Mouse (Mus musculus) forebrain, embryonic 13.5 days (tissue): ENCODE results near the gene Parvg. TPM values are rescaled to one million over a fixed set of nuclear protein-coding genes. Genes with fewer than 3 reads are reported as not detected.

Source experiments
- ATAC-seq: fragments of 200-750 bp; cut with Nextera tagmentation; 2 replicates; pipeline ENCODE4 v1.8.0; 2017
- H3K27ac ChIP-seq: fragments of 300-500 bp; sonication (generic); 2 replicates; pipeline ENCODE4 v1.5.1; 2015; ENCODE audit warnings: inconsistent platforms, mild to moderate bottlenecking, moderate library complexity
- H3K27me3 ChIP-seq: fragments of 300-500 bp; sonication (generic); 2 replicates; pipeline ENCODE4 v1.6.1; 2015; ENCODE audit warnings: mild to moderate bottlenecking, inconsistent platforms
- H3K36me3 ChIP-seq: fragments of 300-500 bp; sonication (generic); 2 replicates; pipeline ENCODE4 v1.6.1; 2015; ENCODE audit warnings: mild to moderate bottlenecking, inconsistent platforms; ENCODE audit not compliant: poor library complexity, severe bottlenecking
- H3K4me1 ChIP-seq: fragments of 300-500 bp; sonication (generic); 2 replicates; pipeline ENCODE4 v1.6.1; 2015; ENCODE audit warnings: inconsistent platforms
- H3K4me2 ChIP-seq: fragments of 300-500 bp; sonication (generic); 2 replicates; pipeline ENCODE4 v1.6.1; 2015; ENCODE audit warnings: inconsistent platforms, mild to moderate bottlenecking, moderate library complexity
- H3K4me3 ChIP-seq: fragments of 300-500 bp; sonication (generic); 2 replicates; pipeline ENCODE4 v1.5.1; 2015; ENCODE audit warnings: mild to moderate bottlenecking, inconsistent platforms
- H3K9ac ChIP-seq: fragments of 300-500 bp; sonication (generic); 2 replicates; pipeline ENCODE4 v1.6.1; 2015; ENCODE audit warnings: mild to moderate bottlenecking, inconsistent platforms
- H3K9me3 ChIP-seq: fragments of 300-500 bp; sonication (generic); replicated peaks from 2 replicates; pipeline ENCODE4 v1.6.1; 2016; ENCODE audit warnings: inconsistent platforms
- WGBS: fragments of 180-500 bp; shearing (Covaris S2); methylation state at CpG from one replicate; pipeline ENCODE4 v1.1.7; 2015; 5-methylcytosine and 5-hydroxymethylcytosine counted together
- polyA plus RNA-seq: library from polyadenylated mRNA; unstranded; fragments of >200 nt; fragmentation: Nextera tagmentation; extraction: Ambion mirVana; gene quantifications from 2 replicates; pipeline ENCODE4 v1.2.1, GENCODE M21; 2015

Gene Parvg
- polyA plus RNA-seq, 1 experiment from 2014 or later = 0.66 TPM

DNA sequence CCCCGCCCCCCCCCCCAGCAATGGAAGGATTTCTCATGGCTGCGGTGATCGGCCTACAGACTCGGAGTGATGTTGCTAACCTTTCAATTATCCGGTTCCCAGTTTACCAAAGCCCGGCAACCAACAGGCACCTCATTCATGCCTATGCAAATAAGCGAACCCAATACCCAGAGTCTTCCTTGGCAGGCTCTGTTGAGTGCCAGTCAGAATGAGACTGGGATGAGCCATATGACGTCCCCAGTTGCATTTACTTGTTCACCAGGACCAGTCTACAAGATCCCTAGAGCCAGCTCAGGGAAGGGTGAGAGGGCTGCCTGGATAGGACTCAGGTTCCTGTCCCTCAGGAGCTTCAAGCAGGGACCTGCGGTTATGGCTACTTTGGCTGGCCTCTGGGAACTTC is 29.4 kb upstream of the Parvg start:
- peak; percentile 28; the same call in 1 of the 2 replicates for ATAC-seq
- H3K4me1 ChIP-seq = peaks cover 22% of the 10 kb centered on the region
- 53% methylated on average over 9 of the region's 9 CpGs for WGBS
- no peaks in the 10 kb centered on the region for H3K9me3 ChIP-seq
- no peak overlapping the region for H3K4me2 ChIP-seq
- no peak overlapping the region for H3K9ac ChIP-seq
- no peaks in the 10 kb centered on the region for H3K36me3 ChIP-seq
- no peak overlapping the region for H3K27ac ChIP-seq
- H3K4me3 ChIP-seq = no peak overlapping the region
- no peaks in the 10 kb centered on the region; the same call in 1 of the 2 replicates for H3K27me3 ChIP-seq

GRCm38 (mm10) chr15:84295225-84295624 is 28.6 kb upstream of the Parvg start:
- Histone ChIP-seq H3K4me1 (peaks cover 31% of the 10 kb centered on the region), H3K9ac (no peak overlapping the region), H3K9me3 (no peaks in the 10 kb centered on the region), H3K27ac (no peak overlapping the region), H3K36me3 (no peaks in the 10 kb centered on the region), H3K4me2 (no peak overlapping the region), H3K4me3 (no peak overlapping the region), H3K27me3 (no peaks in the 10 kb centered on the region; the same call in 1 of the 2 replicates)
- ATAC-seq = no peak
- 64% methylated on average over 10 of the region's 10 CpGs for WGBS

DNA sequence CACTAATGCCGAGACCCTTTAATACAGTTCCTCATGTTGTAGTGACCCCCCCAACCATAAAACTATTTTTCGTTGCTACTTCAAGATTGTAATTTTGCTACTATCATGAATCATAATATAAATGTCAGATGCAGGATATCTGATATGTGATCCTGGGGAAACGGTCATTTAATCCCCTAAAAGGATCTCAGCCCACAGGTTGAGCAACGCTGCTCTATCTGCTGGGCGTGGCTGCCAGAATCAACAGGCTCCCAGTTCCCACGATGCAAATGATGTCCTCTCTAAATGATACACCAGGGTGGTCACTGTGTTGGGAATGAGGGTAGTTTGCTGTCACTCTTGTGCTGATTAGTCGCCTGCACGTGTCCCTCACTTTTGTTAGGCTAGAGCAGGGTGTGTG is 26.4 kb upstream of the Parvg start:
- no peak overlapping the region for H3K27ac ChIP-seq
- no peak overlapping the region for H3K4me3 ChIP-seq
- 69% methylated on average over 8 of the region's 8 CpGs for WGBS
- peaks cover 53% of the 10 kb centered on the region for H3K4me1 ChIP-seq
- no peak overlapping the region for H3K9ac ChIP-seq
- H3K36me3 ChIP-seq = no peaks in the 10 kb centered on the region
- H3K9me3 ChIP-seq = no peaks in the 10 kb centered on the region
- no peaks in the 10 kb centered on the region; the same call in 1 of the 2 replicates for H3K27me3 ChIP-seq
- ATAC-seq = no peak
- no peak overlapping the region for H3K4me2 ChIP-seq

GRCm38 (mm10) chr15:84298804-84299370 is 24.9 kb upstream of the Parvg start:
- Histone ChIP-seq H3K4me2 (peak overlapping the region; percentile 27; the same call in 1 of the 2 replicates), H3K9ac (no peak overlapping the region), H3K4me1 (peaks cover 65% of the 10 kb centered on the region), H3K36me3 (no peaks in the 10 kb centered on the region), H3K27me3 (no peaks in the 10 kb centered on the region; the same call in 1 of the 2 replicates), H3K4me3 (no peak overlapping the region), H3K27ac (peak overlapping the region; percentile 85), H3K9me3 (no peaks in the 10 kb centered on the region)
- 25% methylated on average over 13 of the region's 13 CpGs for WGBS
- no peak for ATAC-seq

DNA sequence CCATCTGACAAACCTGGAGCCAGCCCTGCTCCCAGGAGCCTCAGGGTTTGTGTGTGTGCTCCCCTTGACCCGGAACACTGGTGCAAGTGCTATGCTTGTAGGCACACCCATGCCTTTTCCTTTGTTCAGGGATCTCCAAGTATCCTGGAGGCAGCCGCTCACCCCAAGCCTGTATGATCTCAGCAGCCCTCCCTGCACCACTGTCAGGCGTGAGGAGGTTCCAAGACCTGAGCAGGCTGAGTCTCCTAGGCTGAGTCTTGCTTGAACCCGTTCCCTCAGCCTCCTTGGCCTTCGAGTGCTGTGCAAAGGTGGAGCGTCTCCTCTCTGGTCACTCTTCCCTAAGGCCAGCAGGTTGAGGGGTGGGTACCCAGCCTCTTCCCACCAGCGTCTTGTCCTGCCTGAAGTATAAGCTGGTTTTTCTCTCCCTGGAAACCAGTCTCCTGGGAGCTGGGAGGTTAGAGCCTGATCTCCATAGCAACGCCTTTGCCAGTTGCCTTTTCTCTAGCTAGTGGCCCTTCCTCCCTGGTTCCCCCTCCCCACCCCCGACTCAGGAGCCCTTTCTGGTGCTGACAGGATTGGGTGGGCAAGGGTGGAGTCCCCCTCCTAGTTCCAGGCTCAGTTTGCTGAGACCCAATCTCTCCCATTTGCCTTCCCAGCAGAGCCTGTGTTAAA is 24.0 kb upstream of the Parvg start:
- H3K27me3 ChIP-seq = no peaks in the 10 kb centered on the region; the same call in 1 of the 2 replicates
- no peak overlapping the region for H3K4me3 ChIP-seq
- 0 out of 2 replicates have a peak, but pooled peaks have one; percentile 12 for ATAC-seq
- peak overlapping the region; percentile 85 for H3K27ac ChIP-seq
- no peaks in the 10 kb centered on the region for H3K36me3 ChIP-seq
- 11% methylated on average over 9 of the region's 9 CpGs for WGBS
- peaks cover 63% of the 10 kb centered on the region for H3K4me1 ChIP-seq
- peak overlapping the region; percentile 43 for H3K9ac ChIP-seq
- H3K4me2 ChIP-seq = peak overlapping the region; percentile 22
- no peaks in the 10 kb centered on the region for H3K9me3 ChIP-seq

DNA sequence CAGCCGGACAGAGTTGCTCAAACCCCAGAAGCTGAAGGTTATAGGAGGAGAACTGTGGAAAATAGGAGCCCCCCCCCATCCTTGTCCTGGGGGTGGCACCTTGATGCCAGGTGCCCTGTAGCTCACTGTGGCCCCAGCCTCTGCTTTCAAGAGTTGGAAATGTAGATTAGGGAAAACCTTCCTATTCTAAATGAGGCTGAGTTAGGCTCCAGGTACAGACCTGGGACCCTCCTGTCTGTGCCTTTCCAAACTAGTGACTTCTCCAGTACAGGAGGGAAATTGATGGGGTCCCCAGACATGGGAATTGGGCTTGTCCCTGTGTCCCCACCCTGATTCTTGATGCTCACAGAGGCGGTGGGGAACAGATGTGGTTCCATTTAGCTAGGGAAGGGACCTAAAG is 23.2 kb upstream of the Parvg start:
- WGBS = 29% methylated on average over 2 of the region's 2 CpGs
- Histone ChIP-seq H3K4me1 (peaks cover 71% of the 10 kb centered on the region), H3K36me3 (no peaks in the 10 kb centered on the region), H3K27me3 (no peaks in the 10 kb centered on the region; the same call in 1 of the 2 replicates), H3K4me2 (no peak overlapping the region), H3K27ac (peak overlapping the region; percentile 85), H3K9ac (peak overlapping the region; percentile 21; the same call in 1 of the 2 replicates), H3K9me3 (no peaks in the 10 kb centered on the region), H3K4me3 (no peak overlapping the region)
- ATAC-seq = no peak

- Histone ChIP-seq H3K4me3 (no peak overlapping the region), H3K36me3 (no peaks in the 10 kb centered on the region), H3K27me3 (no peaks in the 10 kb centered on the region; the same call in 1 of the 2 replicates), H3K4me2 (0 out of 2 replicates have a peak overlapping the region, but pooled peaks have one; percentile 7), H3K4me1 (peaks cover 75% of the 10 kb centered on the region), H3K9me3 (no peaks in the 10 kb centered on the region), H3K27ac (peak overlapping the region; percentile 85), H3K9ac (peak overlapping the region; percentile 13; the same call in 1 of the 2 replicates)
- 3% methylated on average over 7 of the region's 7 CpGs for WGBS
- 0 out of 2 replicates have a peak, but pooled peaks have one; percentile 17 for ATAC-seq
Measured at GRCm38 (mm10) chr15:84301026-84301425, 22.8 kb upstream of the Parvg start.

DNA sequence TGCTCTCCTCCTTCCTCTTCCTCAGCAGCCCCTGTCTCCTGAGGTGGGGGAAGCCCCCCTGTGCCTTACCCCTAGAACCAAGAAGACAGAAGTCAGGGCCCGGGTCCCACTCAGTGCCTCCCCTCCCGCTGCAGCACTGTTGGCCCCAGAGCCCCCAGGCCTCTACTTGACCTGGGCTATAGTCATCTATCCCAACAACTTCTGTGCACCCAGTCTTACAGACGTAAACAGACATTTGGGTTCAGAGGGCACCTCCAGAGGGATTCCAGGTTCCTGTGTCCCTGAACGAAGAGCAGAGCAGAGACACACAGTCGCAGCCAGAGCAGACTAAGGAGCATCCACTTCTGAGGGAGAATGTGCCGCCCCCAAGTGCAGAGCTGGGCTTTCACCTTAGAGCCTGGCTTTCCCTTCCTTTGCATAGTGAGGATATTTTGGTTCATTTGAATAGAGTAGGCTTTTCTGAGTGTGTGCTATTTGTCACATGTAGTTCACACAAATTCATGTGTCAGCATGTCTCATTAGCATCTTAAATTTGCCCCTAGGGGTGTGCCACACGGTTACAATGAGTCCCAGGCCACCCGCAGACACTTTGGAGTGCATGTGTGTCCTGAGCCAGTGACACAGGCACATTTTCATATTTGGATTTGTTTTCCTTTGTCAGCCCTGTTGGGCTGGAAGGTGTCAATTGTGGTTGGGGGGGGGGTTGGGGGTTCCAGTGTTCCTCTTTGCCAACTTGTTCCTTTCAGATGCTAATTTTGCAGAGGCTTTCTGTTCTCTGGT is 22.0 kb upstream of the Parvg start:
- Histone ChIP-seq H3K27ac (peak overlapping the region; percentile 85), H3K36me3 (no peaks in the 10 kb centered on the region), H3K9ac (peak overlapping the region; percentile 13; the same call in 1 of the 2 replicates), H3K27me3 (no peaks in the 10 kb centered on the region; the same call in 1 of the 2 replicates), H3K9me3 (no peaks in the 10 kb centered on the region), H3K4me2 (0 out of 2 replicates have a peak overlapping the region, but pooled peaks have one; percentile 7), H3K4me3 (no peak overlapping the region), H3K4me1 (peaks cover 75% of the 10 kb centered on the region)
- WGBS = 9% methylated on average over 8 of the region's 8 CpGs
- ATAC-seq = peak; percentile 67

DNA sequence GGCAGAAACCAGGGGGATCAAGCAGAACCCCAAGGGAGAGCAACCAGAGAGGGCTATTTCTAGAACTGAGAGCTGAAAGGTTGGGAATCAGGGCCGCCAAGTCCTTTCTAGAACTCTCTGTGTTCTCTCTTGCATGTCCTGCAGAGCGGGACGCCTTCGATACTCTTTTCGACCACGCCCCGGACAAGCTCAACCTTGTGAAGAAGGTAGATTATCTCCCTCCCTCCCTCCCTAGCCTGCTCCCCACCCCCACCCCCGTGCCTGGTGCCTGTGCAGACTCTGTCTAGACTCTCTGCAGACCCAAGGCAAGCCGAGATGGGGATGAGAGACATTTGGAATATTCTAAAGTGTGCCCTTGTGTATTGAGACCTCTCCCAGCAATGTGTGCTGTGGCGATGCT is 20.6 kb upstream of the Parvg start:
- H3K36me3 ChIP-seq = no peaks in the 10 kb centered on the region
- no peaks in the 10 kb centered on the region; the same call in 1 of the 2 replicates for H3K27me3 ChIP-seq
- H3K4me1 ChIP-seq = peaks cover 72% of the 10 kb centered on the region
- no peak overlapping the region for H3K4me3 ChIP-seq
- H3K4me2 ChIP-seq = no peak overlapping the region
- no peak overlapping the region for H3K9ac ChIP-seq
- WGBS = 62% methylated on average over 10 of the region's 10 CpGs
- no peak for ATAC-seq
- H3K27ac ChIP-seq = no peak overlapping the region
- H3K9me3 ChIP-seq = no peaks in the 10 kb centered on the region

- H3K4me1 ChIP-seq = peaks cover 59% of the 10 kb centered on the region
- WGBS = 47% methylated on average over 10 of the region's 10 CpGs
- no peak for ATAC-seq
Measured at GRCm38 (mm10) chr15:84305333-84305732, 18.5 kb upstream of the Parvg start.

GRCm38 (mm10) chr15:84310271-84310670 is 13.6 kb upstream of the Parvg start:
- H3K9me3 ChIP-seq = no peaks in the 10 kb centered on the region
- peaks cover 57% of the 10 kb centered on the region for H3K4me1 ChIP-seq

More at GRCm38 (mm10) chr15:84305333-84305732, 18.5 kb upstream of the Parvg start:
- Histone ChIP-seq H3K9ac (no peak overlapping the region), H3K4me2 (no peak overlapping the region), H3K27ac (peak overlapping the region; percentile 68), H3K36me3 (no peaks in the 10 kb centered on the region), H3K9me3 (no peaks in the 10 kb centered on the region), H3K4me3 (no peak overlapping the region), H3K27me3 (no peaks in the 10 kb centered on the region)

More at GRCm38 (mm10) chr15:84310271-84310670, 13.6 kb upstream of the Parvg start:
- peak overlapping the region; percentile 67 for H3K27ac ChIP-seq
- H3K27me3 ChIP-seq = 0 out of 2 replicates have a peak, but pooled peaks cover 3% of the 10 kb centered on the region
- H3K36me3 ChIP-seq = no peaks in the 10 kb centered on the region
- WGBS = 56% methylated on average over 11 of the region's 11 CpGs
- H3K9ac ChIP-seq = no peak overlapping the region
- H3K4me3 ChIP-seq = no peak overlapping the region
- no peak overlapping the region for H3K4me2 ChIP-seq
- peak; percentile 80 for ATAC-seq
